Comparison of ENCODE assay signal across 11 mouse cellular contexts in genomic region chr12:76512731-76513130, GRCm38 (mm10). TPM values are rescaled to one million over a fixed set of nuclear protein-coding genes. Genes with fewer than 3 reads are reported as not detected.
DNase-seq lines count a peak whose midpoint lies in the region; ATAC-seq and TF ChIP-seq lines count a peak whose summit lies in the region.
"Had no signal": no experiment of that assay in that cellular context is flagged by ENCODE, and none has a peak within 500 bp of the region (broad histone marks: within the 10 kb centered on the region; RNA-seq: fewer than 3 reads in every experiment).

No protein-coding gene starts in this region.

- H3K9ac ChIP-seq in heart, embryonic 12.5 days = no peak overlapping the region
- no peak overlapping the region for H3K9ac ChIP-seq in midbrain, embryonic 11.5 days (ENCODE audit: low read length)

- no peaks in the 10 kb centered on the region for H3K9me3 ChIP-seq in heart, embryonic 12.5 days (replicated peaks)
- no peaks in the 10 kb centered on the region for H3K9me3 ChIP-seq in midbrain, embryonic 11.5 days (ENCODE audit: control insufficient read depth, low read length)

- no peaks in the 10 kb centered on the region for H3K27me3 ChIP-seq in heart, embryonic 12.5 days (replicated peaks)
- no peaks in the 10 kb centered on the region for H3K27me3 ChIP-seq in cerebellum, adult 2 months (ENCODE audit: control insufficient read depth, insufficient read depth, low read length)
- H3K27me3 ChIP-seq in midbrain, embryonic 11.5 days (ENCODE audit: control insufficient read depth, insufficient read depth, low read length) = no peaks in the 10 kb centered on the region

- no peak for ATAC-seq in heart, embryonic 12.5 days (ENCODE audit: insufficient number of reproducible peaks, low FRiP score)
- no peak for ATAC-seq in midbrain, embryonic 11.5 days (ENCODE audit: low FRiP score)
- ATAC-seq: CD4-positive, CD25-positive, alpha-beta regulatory T cell, adult 4 months had no signal

- peaks cover 10% of the 10 kb centered on the region for H3K4me1 ChIP-seq in heart, embryonic 12.5 days (replicated peaks)
- peaks cover 4% of the 10 kb centered on the region for H3K4me1 ChIP-seq in cerebellum, adult 2 months (ENCODE audit: control insufficient read depth, insufficient read depth, low read length)
- no peaks in the 10 kb centered on the region for H3K4me1 ChIP-seq in midbrain, embryonic 11.5 days (ENCODE audit: control insufficient read depth, insufficient read depth, low read length)

- no peak for TF ChIP-seq POLR2A in cerebellum, adult 2 months (IDR thresholded peaks at IDR 0.05; ENCODE audit: borderline replicate concordance, insufficient read depth, low read length)

- 31% methylated on average over 1 of the region's 1 CpGs for WGBS in heart, embryonic 12.5 days
- WGBS in cerebellum, adult 2 months = 5% methylated on average over 1 of the region's 1 CpGs
- WGBS in midbrain, embryonic 11.5 days = 69% methylated on average over 1 of the region's 1 CpGs

- no peaks in the 10 kb centered on the region for H3K36me3 ChIP-seq in heart, embryonic 12.5 days
- H3K36me3 ChIP-seq in midbrain, embryonic 11.5 days (ENCODE audit: control insufficient read depth, insufficient read depth, low read length) = no peaks in the 10 kb centered on the region

- DNase-seq in heart, adult 8-10 months (ENCODE audit: low spot score) = peak; percentile 68
- peak; percentile 93 for DNase-seq in adipocyte (ENCODE audit: low spot score)
- DNase-seq in cerebellum, adult 2 months = peak; percentile 59 to 82
- DNase-seq in heart, postnatal 36 days = peak; percentile 49 to 60
- no peak for DNase-seq in midbrain, embryonic 11.5 days (ENCODE audit: low spot score, missing footprints)
- no peak for DNase-seq in urinary bladder, postnatal 10 days (ENCODE audit: low spot score)
- DNase-seq in urinary bladder, adult 2 months (ENCODE audit: low spot score) = no peak
- DNase-seq: right cerebral cortex, postnatal 4 days had no signal

- H3K4me2 ChIP-seq in heart, embryonic 12.5 days = no peak overlapping the region
- no peak overlapping the region for H3K4me2 ChIP-seq in midbrain, embryonic 11.5 days

- intact Hi-C loops in heart, postnatal 36 days (cut with DNase I) = loop anchor here (2.0 kb wide), 1 partner anchor 14 kb away; no protein-coding TSS in a partner anchor

- no peak overlapping the region for H3K27ac ChIP-seq in heart, embryonic 12.5 days (ENCODE audit: poor library complexity, severe bottlenecking)
- no peak overlapping the region for H3K27ac ChIP-seq in cerebellum, adult 2 months (ENCODE audit: insufficient read depth, low read length)
- no peak overlapping the region for H3K27ac ChIP-seq in midbrain, embryonic 11.5 days (ENCODE audit: low read depth, low read length)

- no peak overlapping the region for H3K4me3 ChIP-seq in heart, embryonic 12.5 days
- H3K4me3 ChIP-seq in cerebellum, adult 2 months (replicated peaks; ENCODE audit: insufficient read depth, low read depth, low read length) = no peak overlapping the region
- no peak overlapping the region for H3K4me3 ChIP-seq in midbrain, embryonic 11.5 days (ENCODE audit: low read depth, low read length)
- H3K4me3 ChIP-seq: erythroblast, embryonic 14.5 days had no signal

- TF ChIP-seq CTCF in cerebellum, adult 2 months (IDR thresholded peaks at IDR 0.05; ENCODE audit: borderline replicate concordance, insufficient read depth, low read depth, low read length) = no peak

RNA-seq across cellular contexts. Expression of gene Plekhg3, which starts 18.0 kb away (rescaled TPM):
- total RNA-seq in heart, adult 8-10 months (2022) = 10 to 100 TPM; 11.4 to 14.3 (median 13.2) TPM
- 8.2 and 10.3 TPM in 2 replicates for polyA plus RNA-seq in heart, embryonic 12.5 days (2016; fragmentation: Nextera tagmentation; extraction: Ambion mirVana)
- 30.1 and 34.4 TPM in 2 replicates for polyA plus RNA-seq in cerebellum, adult 2 months (2012; rRNA removed)
- total RNA-seq in heart, postnatal 36 days (2021) = 10 to 100 TPM; 13.2 to 15.2 TPM
- polyA plus RNA-seq in midbrain, embryonic 11.5 days (2014; fragmentation: Nextera tagmentation; extraction: Ambion mirVana) = 0.62 and 1.3 TPM in 2 replicates
- polyA plus RNA-seq in urinary bladder, adult 2 months (2012; rRNA removed) = 56.5 and 62.8 TPM in 2 replicates

Comparison
In these comparisons a context has a peak if more than half of its experiments do, and no peak if none do; other contexts are left out.
1. DNase-seq: peak in heart, adult 8-10 months (single experiment), adipocyte (single experiment), cerebellum, adult 2 months (2 of 2) and heart, postnatal 36 days (2 of 2); none in midbrain, embryonic 11.5 days (single experiment), urinary bladder, postnatal 10 days (single experiment) and urinary bladder, adult 2 months (single experiment).